Mouse (Mus musculus) heart, embryonic 15.5 days (tissue): ENCODE data around the gene Trappc4. TPM values are rescaled to one million over a fixed set of nuclear protein-coding genes. Genes with fewer than 3 reads are reported as not detected.

ENCODE experiments used
- ATAC-seq: fragments of 200-750 bp; cut with Nextera tagmentation; replicated peaks from 2 replicates; pipeline ENCODE4 v1.8.0; 2017; ENCODE audit warnings: low read depth, moderate TSS enrichment; ENCODE audit not compliant: insufficient number of reproducible peaks, insufficient read depth, low FRiP score
- H3K27ac ChIP-seq: fragments of 300-500 bp; sonication (generic); 2 replicates; pipeline ENCODE4 v1.5.1; 2015; ENCODE audit warnings: mild to moderate bottlenecking, inconsistent platforms
- H3K27me3 ChIP-seq: fragments of 300-500 bp; sonication (generic); 2 replicates; pipeline ENCODE4 v1.6.1; 2015; ENCODE audit warnings: inconsistent platforms
- H3K36me3 ChIP-seq: fragments of 300-500 bp; sonication (generic); 2 replicates; pipeline ENCODE4 v1.6.1; 2015; ENCODE audit warnings: mild to moderate bottlenecking, inconsistent platforms
- H3K4me1 ChIP-seq: fragments of 300-500 bp; sonication (generic); replicated peaks from 2 replicates; pipeline ENCODE4 v1.6.1; 2015; ENCODE audit warnings: inconsistent platforms
- H3K4me2 ChIP-seq: fragments of 300-500 bp; sonication (generic); 2 replicates; pipeline ENCODE4 v1.6.1; 2015; ENCODE audit warnings: inconsistent platforms, mild to moderate bottlenecking, moderate library complexity
- H3K4me3 ChIP-seq: fragments of 300-500 bp; sonication (generic); 2 replicates; pipeline ENCODE4 v1.5.1; 2015; ENCODE audit warnings: mild to moderate bottlenecking, inconsistent platforms
- H3K9ac ChIP-seq: fragments of 300-500 bp; sonication (generic); 2 replicates; pipeline ENCODE4 v1.6.1; 2015; ENCODE audit warnings: mild to moderate bottlenecking, inconsistent platforms
- H3K9me3 ChIP-seq: fragments of 300-500 bp; sonication (generic); replicated peaks from 2 replicates; pipeline ENCODE4 v1.6.1; 2016; ENCODE audit warnings: inconsistent platforms
- WGBS: fragments of 180-500 bp; shearing (Covaris S2); methylation state at CpG from one replicate; pipeline ENCODE4 v1.1.7; 2015; ENCODE audit warnings: mixed read lengths; 5-methylcytosine and 5-hydroxymethylcytosine counted together
- polyA plus RNA-seq: library from polyadenylated mRNA; unstranded; fragments of >200 nt; fragmentation: Nextera tagmentation; extraction: Ambion mirVana; gene quantifications from 2 replicates; pipeline ENCODE4 v1.2.1, GENCODE M21; 2015

Trappc4 gene
- polyA plus RNA-seq, 1 experiment from 2014 or later: 78.6 TPM

GRCm38 (mm10) chr9:44401081-44401480, 6.3 kb downstream of the Trappc4 start:
- 33% methylated on average over 4 of the region's 4 CpGs for WGBS
- Histone ChIP-seq H3K4me1 (peaks cover 50% of the 10 kb centered on the region), H3K9ac (no peak overlapping the region; the same call in 1 of the 2 replicates), H3K4me2 (no peak overlapping the region), H3K4me3 (no peak overlapping the region), H3K36me3 (peaks cover 53% of the 10 kb centered on the region), H3K9me3 (no peaks in the 10 kb centered on the region), H3K27ac (peak overlapping the region; percentile 80), H3K27me3 (no peaks in the 10 kb centered on the region)
- peak; percentile 44 for ATAC-seq

- Histone ChIP-seq H3K4me2 (no peak overlapping the region), H3K9me3 (no peaks in the 10 kb centered on the region), H3K4me1 (peaks cover 51% of the 10 kb centered on the region), H3K4me3 (no peak overlapping the region), H3K9ac (no peak overlapping the region), H3K27ac (peak overlapping the region; percentile 80; the same call in 1 of the 2 replicates), H3K36me3 (peaks cover 45% of the 10 kb centered on the region), H3K27me3 (no peaks in the 10 kb centered on the region)
- ATAC-seq: no peak
- WGBS: 92% methylated on average over 6 of the region's 6 CpGs
Observed at GRCm38 (mm10) chr9:44399795-44400114, 7.6 kb downstream of the Trappc4 start.

- H3K4me1 ChIP-seq: peaks cover 51% of the 10 kb centered on the region
- H3K9ac ChIP-seq: no peak overlapping the region
- 82% methylated on average over 13 of the region's 13 CpGs for WGBS
- H3K36me3 ChIP-seq: peaks cover 40% of the 10 kb centered on the region
- H3K9me3 ChIP-seq: no peaks in the 10 kb centered on the region
- ATAC-seq: no peak
- H3K4me3 ChIP-seq: no peak overlapping the region
- H3K27me3 ChIP-seq: no peaks in the 10 kb centered on the region
- peak overlapping the region; percentile 80; the same call in 1 of the 2 replicates for H3K27ac ChIP-seq
- H3K4me2 ChIP-seq: no peak overlapping the region
Observed at GRCm38 (mm10) chr9:44399114-44399794, 8.1 kb downstream of the Trappc4 start.

GRCm38 (mm10) chr9:44398551-44398950, 8.8 kb downstream of the Trappc4 start:
- no peak for ATAC-seq
- Histone ChIP-seq H3K4me3 (peak overlapping the region; percentile 83; the same call in 1 of the 2 replicates), H3K4me2 (peak overlapping the region; percentile 85), H3K27me3 (no peaks in the 10 kb centered on the region), H3K9ac (no peak overlapping the region; the same call in 1 of the 2 replicates), H3K36me3 (peaks cover 33% of the 10 kb centered on the region), H3K27ac (no peak overlapping the region), H3K4me1 (peaks cover 51% of the 10 kb centered on the region), H3K9me3 (no peaks in the 10 kb centered on the region)
- WGBS: 82% methylated on average over 9 of the region's 9 CpGs

- Histone ChIP-seq H3K4me3 (peak overlapping the region; percentile 83), H3K27ac (peak overlapping the region; percentile 95; the same call in 1 of the 2 replicates), H3K4me1 (peaks cover 51% of the 10 kb centered on the region), H3K36me3 (peaks cover 28% of the 10 kb centered on the region), H3K27me3 (no peaks in the 10 kb centered on the region), H3K9ac (peak overlapping the region; percentile 18; the same call in 1 of the 2 replicates), H3K4me2 (peak overlapping the region; percentile 85), H3K9me3 (no peaks in the 10 kb centered on the region)
- 32% methylated on average over 4 of the region's 4 CpGs for WGBS
- ATAC-seq: no peak
Observed at GRCm38 (mm10) chr9:44398087-44398486, 9.3 kb downstream of the Trappc4 start.

GRCm38 (mm10) chr9:44396684-44397411, 10.6 kb downstream of the Trappc4 start, which contains the start of gene Slc37a4:
Slc37a4 (plus strand) TSS chr9:44396852.
- peak within 1 kb of the TSS; percentile 78 for H3K9ac ChIP-seq
- H3K4me1 ChIP-seq: peaks cover 47% of the 10 kb centered on the region
- no peaks in the 10 kb centered on the region for H3K27me3 ChIP-seq
- peak within 1 kb of the TSS; percentile 83 for H3K4me3 ChIP-seq
- H3K4me2 ChIP-seq: peak within 1 kb of the TSS; percentile 85
- under 1% methylated on average over 43 of the region's 43 CpGs for WGBS
- ATAC-seq: peak; percentile 96
- H3K36me3 ChIP-seq: peaks cover 16% of the 10 kb centered on the region
- H3K27ac ChIP-seq: peak within 1 kb of the TSS; percentile 95
- H3K9me3 ChIP-seq: no peaks in the 10 kb centered on the region

- no peak for ATAC-seq
- peaks cover 41% of the 10 kb centered on the region for H3K36me3 ChIP-seq
Observed at GRCm38 (mm10) chr9:44391466-44391865, 15.9 kb downstream of the Trappc4 start.

GRCm38 (mm10) chr9:44389273-44389672, 18.1 kb downstream of the Trappc4 start:
- no peak overlapping the region for H3K9ac ChIP-seq
- no peak overlapping the region for H3K27ac ChIP-seq
- H3K9me3 ChIP-seq: no peaks in the 10 kb centered on the region
- no peak overlapping the region for H3K4me2 ChIP-seq
- no peak overlapping the region for H3K4me3 ChIP-seq
- peaks cover 63% of the 10 kb centered on the region for H3K36me3 ChIP-seq
- ATAC-seq: no peak
- H3K4me1 ChIP-seq: no peaks in the 10 kb centered on the region
- no peaks in the 10 kb centered on the region for H3K27me3 ChIP-seq
- WGBS: 66% methylated on average over 8 of the region's 8 CpGs

More at GRCm38 (mm10) chr9:44391466-44391865, 15.9 kb downstream of the Trappc4 start:
- no peak overlapping the region for H3K4me3 ChIP-seq
- peaks cover 5% of the 10 kb centered on the region; the same call in 1 of the 2 replicates for H3K4me1 ChIP-seq
- H3K9ac ChIP-seq: no peak overlapping the region
- WGBS: 35% methylated on average over 4 of the region's 4 CpGs
- no peaks in the 10 kb centered on the region for H3K27me3 ChIP-seq
- H3K4me2 ChIP-seq: no peak overlapping the region
- H3K27ac ChIP-seq: no peak overlapping the region
- H3K9me3 ChIP-seq: no peaks in the 10 kb centered on the region

GRCm38 (mm10) chr9:44387221-44387620, 20.2 kb downstream of the Trappc4 start:
- peaks cover 84% of the 10 kb centered on the region for H3K36me3 ChIP-seq
- H3K4me1 ChIP-seq: no peaks in the 10 kb centered on the region
- 77% methylated on average over 3 of the region's 3 CpGs for WGBS
- no peak overlapping the region for H3K4me2 ChIP-seq
- H3K9me3 ChIP-seq: no peaks in the 10 kb centered on the region
- H3K9ac ChIP-seq: no peak overlapping the region
- H3K27me3 ChIP-seq: no peaks in the 10 kb centered on the region
- no peak for ATAC-seq
- H3K4me3 ChIP-seq: no peak overlapping the region
- H3K27ac ChIP-seq: no peak overlapping the region

- WGBS: 90% methylated on average over 13 of the region's 13 CpGs
- H3K27ac ChIP-seq: no peak overlapping the region
- no peak overlapping the region for H3K4me3 ChIP-seq
- no peaks in the 10 kb centered on the region for H3K27me3 ChIP-seq
- peaks cover 11% of the 10 kb centered on the region for H3K4me1 ChIP-seq
- peaks cover 87% of the 10 kb centered on the region for H3K36me3 ChIP-seq
- no peak for ATAC-seq
- H3K9ac ChIP-seq: no peak overlapping the region
- H3K4me2 ChIP-seq: no peak overlapping the region
- no peaks in the 10 kb centered on the region for H3K9me3 ChIP-seq
Observed at GRCm38 (mm10) chr9:44384596-44384995, 22.8 kb downstream of the Trappc4 start.

- H3K4me3 ChIP-seq: peak overlapping the region; percentile 71
- peaks cover 41% of the 10 kb centered on the region for H3K36me3 ChIP-seq
- no peaks in the 10 kb centered on the region for H3K9me3 ChIP-seq
- 0 out of 2 replicates have a peak, but pooled peaks have one; percentile 11 for ATAC-seq
- H3K27ac ChIP-seq: peak overlapping the region; percentile 78
- no peaks in the 10 kb centered on the region for H3K27me3 ChIP-seq
- WGBS: 7% methylated on average over 15 of the region's 15 CpGs
- H3K9ac ChIP-seq: peak overlapping the region; percentile 84
- peaks cover 15% of the 10 kb centered on the region for H3K4me1 ChIP-seq
- H3K4me2 ChIP-seq: peak overlapping the region; percentile 91
Observed at GRCm38 (mm10) chr9:44379862-44380261, 27.5 kb downstream of the Trappc4 start.
